Mouse (Mus musculus): Measurements from ENCODE around the gene Ddi2. TPM values are rescaled to one million over a fixed set of nuclear protein-coding genes. Genes with fewer than 3 reads are reported as not detected.

The Ddi2 gene
- polyA plus RNA-seq, 1 experiment from 2014 or later, result 22.5 TPM

DNA sequence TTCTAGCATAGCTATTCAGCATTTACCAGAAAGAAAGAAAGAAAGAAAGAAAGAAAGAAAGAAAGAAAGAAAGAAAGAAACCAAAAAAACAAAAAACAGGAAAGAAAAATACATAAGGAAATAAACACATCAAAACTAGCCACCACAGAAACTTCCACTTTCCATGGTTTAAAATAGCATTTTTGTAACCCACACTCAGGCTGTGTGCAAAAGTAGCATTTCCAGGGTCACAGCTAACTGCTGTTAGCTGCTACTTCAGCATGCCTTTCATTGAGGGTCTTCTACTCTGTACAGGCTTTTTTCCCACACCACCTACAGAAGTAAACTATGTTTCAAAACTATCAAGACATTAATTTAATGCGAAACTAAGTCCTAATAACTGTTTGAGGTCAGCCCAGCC, 3.9 kb downstream of the Ddi2 start:
- no peak overlapping the region for H3K9ac ChIP-seq
- 91% methylated on average over 1 of the region's 1 CpGs for WGBS

GRCm38 (mm10) chr4:141717633-141718032, 5.6 kb downstream of the Ddi2 start:
- Histone ChIP-seq H3K4me2 (no peak overlapping the region), H3K27ac (no peak overlapping the region), H3K4me1 (peaks cover 30% of the 10 kb centered on the region), H3K9me3 (no peaks in the 10 kb centered on the region), H3K9ac (no peak overlapping the region), H3K36me3 (peaks cover 25% of the 10 kb centered on the region; the same call in 1 of the 2 replicates), H3K4me3 (no peak overlapping the region), H3K27me3 (no peaks in the 10 kb centered on the region)
- WGBS, result 81% methylated on average over 4 of the region's 4 CpGs
- no peak for ATAC-seq (ENCODE audit: insufficient number of reproducible peaks, low FRiP score, low TSS enrichment, low read depth)

More for the DNA sequence above, 3.9 kb downstream of the Ddi2 start:
- Histone ChIP-seq H3K9me3 (no peaks in the 10 kb centered on the region), H3K4me1 (peaks cover 29% of the 10 kb centered on the region), H3K27me3 (no peaks in the 10 kb centered on the region), H3K27ac (no peak overlapping the region), H3K4me3 (no peak overlapping the region), H3K36me3 (peaks cover 12% of the 10 kb centered on the region; the same call in 1 of the 2 replicates), H3K4me2 (no peak overlapping the region)
- no peak for ATAC-seq (ENCODE audit: insufficient number of reproducible peaks, low FRiP score, low TSS enrichment, low read depth)

GRCm38 (mm10) chr4:141715027-141715426, 8.2 kb downstream of the Ddi2 start:
- Histone ChIP-seq H3K9me3 (no peaks in the 10 kb centered on the region), H3K4me3 (no peak overlapping the region), H3K36me3 (peaks cover 43% of the 10 kb centered on the region), H3K27me3 (no peaks in the 10 kb centered on the region), H3K27ac (peak overlapping the region; percentile 35; the same call in 1 of the 2 replicates), H3K9ac (no peak overlapping the region), H3K4me2 (no peak overlapping the region), H3K4me1 (peaks cover 23% of the 10 kb centered on the region)
- peak; percentile 24; the same call in 1 of the 2 replicates for ATAC-seq (ENCODE audit: insufficient number of reproducible peaks, low FRiP score, low TSS enrichment, low read depth)
- 55% methylated on average over 2 of the region's 2 CpGs for WGBS

- Histone ChIP-seq H3K36me3 (peaks cover 56% of the 10 kb centered on the region), H3K4me1 (peaks cover 18% of the 10 kb centered on the region), H3K27me3 (no peaks in the 10 kb centered on the region), H3K9ac (no peak overlapping the region), H3K9me3 (no peaks in the 10 kb centered on the region), H3K27ac (no peak overlapping the region), H3K4me2 (no peak overlapping the region), H3K4me3 (no peak overlapping the region)
- WGBS, result 38% methylated on average over 5 of the region's 5 CpGs
- ATAC-seq (ENCODE audit: insufficient number of reproducible peaks, low FRiP score, low TSS enrichment, low read depth), result no peak
Measured at GRCm38 (mm10) chr4:141713598-141714142, 9.5 kb downstream of the Ddi2 start.

DNA sequence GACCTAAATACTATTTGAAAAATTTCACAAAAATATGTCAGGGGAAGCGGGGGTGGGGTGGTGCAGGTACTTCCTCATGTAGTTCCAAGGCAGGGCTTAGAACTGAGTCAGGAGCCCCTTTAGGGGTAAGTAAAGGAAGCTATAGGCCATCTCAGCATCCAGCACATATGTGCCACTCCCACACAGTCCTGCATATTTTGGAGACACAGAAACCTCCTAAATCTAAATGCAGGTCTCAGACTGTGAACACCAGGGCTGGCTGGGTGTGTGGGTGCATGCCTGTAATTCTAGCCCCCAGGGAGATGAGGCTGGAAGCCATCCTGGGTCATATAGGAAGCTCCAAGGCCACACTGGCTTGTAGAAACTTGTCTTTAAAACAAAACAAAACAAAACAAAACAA, 12.0 kb downstream of the Ddi2 start:
- H3K4me2 ChIP-seq, result no peak overlapping the region
- WGBS, result 94% methylated on average over 1 of the region's 1 CpGs
- no peak for ATAC-seq (ENCODE audit: insufficient number of reproducible peaks, low FRiP score, low TSS enrichment, low read depth)
- peaks cover 78% of the 10 kb centered on the region for H3K36me3 ChIP-seq
- no peak overlapping the region for H3K9ac ChIP-seq
- H3K27me3 ChIP-seq, result no peaks in the 10 kb centered on the region
- no peak overlapping the region for H3K4me3 ChIP-seq
- H3K9me3 ChIP-seq, result no peaks in the 10 kb centered on the region
- H3K4me1 ChIP-seq, result peaks cover 18% of the 10 kb centered on the region
- H3K27ac ChIP-seq, result no peak overlapping the region

- Histone ChIP-seq H3K27me3 (no peaks in the 10 kb centered on the region), H3K36me3 (peaks cover 90% of the 10 kb centered on the region), H3K9me3 (no peaks in the 10 kb centered on the region), H3K4me1 (peaks cover 2% of the 10 kb centered on the region; the same call in 1 of the 2 replicates), H3K9ac (no peak overlapping the region), H3K4me3 (no peak overlapping the region), H3K4me2 (no peak overlapping the region), H3K27ac (no peak overlapping the region)
- WGBS, result 93% methylated on average over 2 of the region's 2 CpGs
- no peak for ATAC-seq (ENCODE audit: insufficient number of reproducible peaks, low FRiP score, low TSS enrichment, low read depth)
Measured at GRCm38 (mm10) chr4:141708971-141709370, 14.2 kb downstream of the Ddi2 start.

DNA sequence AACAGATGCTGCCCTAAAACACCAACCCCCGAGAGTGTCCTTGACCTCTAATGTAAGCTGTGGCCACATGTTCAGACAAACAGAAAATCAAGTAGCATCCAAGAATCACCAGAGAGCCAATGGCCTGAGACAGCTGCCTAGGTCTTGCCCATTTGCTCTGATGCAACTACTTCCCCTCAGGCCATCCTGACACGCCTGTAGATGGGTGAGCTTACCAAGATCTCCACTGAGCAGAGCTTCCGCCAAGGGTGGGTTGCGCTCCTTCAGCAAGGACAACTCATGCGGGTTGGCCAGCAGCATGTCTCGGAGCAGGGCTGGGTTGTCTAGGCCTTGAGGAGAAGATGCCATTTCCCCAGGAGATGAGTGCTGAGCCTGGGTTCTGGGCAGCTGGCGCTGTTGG, 15.2 kb downstream of the Ddi2 start:
- Histone ChIP-seq H3K9ac (no peak overlapping the region), H3K4me3 (no peak overlapping the region), H3K4me1 (no peaks in the 10 kb centered on the region), H3K27me3 (no peaks in the 10 kb centered on the region), H3K9me3 (no peaks in the 10 kb centered on the region), H3K4me2 (no peak overlapping the region), H3K27ac (no peak overlapping the region), H3K36me3 (peaks cover 94% of the 10 kb centered on the region)
- no peak for ATAC-seq (ENCODE audit: insufficient number of reproducible peaks, low FRiP score, low TSS enrichment, low read depth)
- WGBS, result 90% methylated on average over 7 of the region's 7 CpGs

DNA sequence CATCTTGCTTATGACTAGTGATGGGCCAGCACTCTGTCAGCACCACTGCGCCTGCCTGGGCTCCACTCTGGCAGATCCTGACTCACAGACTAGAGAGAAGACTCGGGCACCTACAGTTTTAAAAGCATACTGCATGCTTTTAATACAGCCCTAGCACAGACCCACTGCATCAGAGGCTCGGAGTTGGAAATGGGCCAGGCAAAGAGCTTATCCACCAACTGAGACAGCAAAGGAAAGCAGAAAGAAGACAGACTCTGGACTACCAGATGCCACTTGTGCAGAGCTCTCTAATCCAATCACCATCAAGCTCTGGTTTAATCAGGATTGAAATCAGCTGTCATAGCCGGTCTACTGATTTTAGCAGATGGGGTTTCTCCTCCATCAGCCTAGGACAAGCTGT, 17.9 kb downstream of the Ddi2 start:
- Histone ChIP-seq H3K9me3 (no peaks in the 10 kb centered on the region), H3K36me3 (peaks cover 98% of the 10 kb centered on the region), H3K27ac (no peak overlapping the region), H3K4me3 (no peak overlapping the region), H3K9ac (no peak overlapping the region), H3K4me1 (no peaks in the 10 kb centered on the region), H3K4me2 (no peak overlapping the region), H3K27me3 (no peaks in the 10 kb centered on the region)
- no peak for ATAC-seq (ENCODE audit: insufficient number of reproducible peaks, low FRiP score, low TSS enrichment, low read depth)
- 81% methylated on average over 4 of the region's 4 CpGs for whole genome bisulfite sequencing

DNA sequence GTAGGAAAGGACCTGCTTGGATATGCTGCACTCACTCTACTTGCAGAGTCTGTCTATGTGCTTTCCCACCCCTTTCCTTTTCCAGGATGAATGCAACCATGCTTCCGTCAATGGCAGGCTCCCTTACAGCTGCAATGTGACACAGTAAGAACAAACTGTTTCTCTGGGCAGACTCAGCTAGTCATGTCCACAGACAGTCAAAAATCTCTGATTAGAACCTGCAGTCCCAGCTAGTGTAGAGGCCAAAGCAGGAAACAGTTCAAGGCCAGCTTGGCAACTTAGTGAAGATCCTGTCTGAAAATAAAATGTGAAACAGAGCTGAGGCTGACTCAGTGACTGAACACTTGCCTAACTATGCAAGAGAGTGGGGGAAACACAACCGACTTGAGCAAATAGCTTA, 18.6 kb downstream of the Ddi2 start:
- peaks cover 99% of the 10 kb centered on the region for H3K36me3 ChIP-seq
- no peak for ATAC-seq (ENCODE audit: insufficient number of reproducible peaks, low FRiP score, low TSS enrichment, low read depth)
- 88% methylated on average over 2 of the region's 2 CpGs for WGBS

GRCm38 (mm10) chr4:141694719-141695118, 28.5 kb downstream of the Ddi2 start:
- Histone ChIP-seq H3K9me3 (no peaks in the 10 kb centered on the region), H3K4me1 (no peaks in the 10 kb centered on the region), H3K36me3 (peaks cover 96% of the 10 kb centered on the region), H3K27me3 (no peaks in the 10 kb centered on the region), H3K27ac (no peak overlapping the region), H3K4me2 (no peak overlapping the region), H3K4me3 (no peak overlapping the region), H3K9ac (no peak overlapping the region)
- 89% methylated on average over 8 of the region's 8 CpGs for WGBS
- ATAC-seq (ENCODE audit: insufficient number of reproducible peaks, low FRiP score, low TSS enrichment, low read depth), result no peak

More for the DNA sequence above, 18.6 kb downstream of the Ddi2 start:
- no peaks in the 10 kb centered on the region for H3K27me3 ChIP-seq
- no peaks in the 10 kb centered on the region for H3K9me3 ChIP-seq
- H3K4me1 ChIP-seq, result no peaks in the 10 kb centered on the region
- no peak overlapping the region for H3K9ac ChIP-seq
- no peak overlapping the region for H3K4me3 ChIP-seq
- H3K4me2 ChIP-seq, result no peak overlapping the region
- no peak overlapping the region for H3K27ac ChIP-seq

GRCm38 (mm10) chr4:141688505-141688904, 34.7 kb downstream of the Ddi2 start:
- Histone ChIP-seq H3K36me3 (peaks cover 84% of the 10 kb centered on the region), H3K9ac (no peak overlapping the region), H3K4me1 (no peaks in the 10 kb centered on the region), H3K9me3 (no peaks in the 10 kb centered on the region), H3K4me2 (no peak overlapping the region), H3K27ac (no peak overlapping the region), H3K27me3 (no peaks in the 10 kb centered on the region), H3K4me3 (no peak overlapping the region)
- WGBS, result 84% methylated on average over 8 of the region's 8 CpGs
- no peak for ATAC-seq (ENCODE audit: insufficient number of reproducible peaks, low FRiP score, low TSS enrichment, low read depth)

GRCm38 (mm10) chr4:141686525-141686924, 36.7 kb downstream of the Ddi2 start:
- H3K9me3 ChIP-seq, result no peaks in the 10 kb centered on the region
- peaks cover 76% of the 10 kb centered on the region for H3K36me3 ChIP-seq
- no peak for ATAC-seq (ENCODE audit: insufficient number of reproducible peaks, low FRiP score, low TSS enrichment, low read depth)
- H3K27me3 ChIP-seq, result no peaks in the 10 kb centered on the region
- WGBS, result 70% methylated on average over 8 of the region's 8 CpGs
- no peak overlapping the region for H3K4me2 ChIP-seq
- H3K4me1 ChIP-seq, result peaks cover 5% of the 10 kb centered on the region
- H3K4me3 ChIP-seq, result no peak overlapping the region
- H3K27ac ChIP-seq, result no peak overlapping the region
- no peak overlapping the region for H3K9ac ChIP-seq

DNA sequence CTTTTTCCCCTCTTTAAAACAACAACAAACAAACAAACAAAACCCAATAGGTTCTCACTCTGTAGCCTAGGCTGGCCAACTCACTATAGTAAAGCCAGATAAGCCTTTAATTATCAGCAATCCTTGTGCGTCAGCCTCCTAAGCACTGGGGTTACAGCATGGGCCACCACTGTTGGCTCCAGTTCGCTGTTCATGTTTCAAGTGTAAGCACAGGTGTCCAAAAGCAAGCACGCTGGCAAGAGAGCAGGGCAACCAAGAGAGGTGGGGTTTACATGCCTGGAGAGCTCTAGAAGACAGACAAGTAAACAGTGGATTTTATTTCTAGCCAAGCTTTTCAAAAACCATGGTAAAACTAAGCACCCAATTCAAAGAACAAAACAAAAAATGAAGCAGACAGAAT, 37.1 kb downstream of the Ddi2 start:
- Histone ChIP-seq H3K9ac (no peak overlapping the region), H3K27ac (no peak overlapping the region), H3K4me1 (peaks cover 5% of the 10 kb centered on the region), H3K9me3 (no peaks in the 10 kb centered on the region), H3K36me3 (peaks cover 71% of the 10 kb centered on the region), H3K4me3 (no peak overlapping the region), H3K4me2 (no peak overlapping the region), H3K27me3 (no peaks in the 10 kb centered on the region)
- ATAC-seq (ENCODE audit: insufficient number of reproducible peaks, low FRiP score, low TSS enrichment, low read depth), result no peak
- 89% methylated on average over 3 of the region's 3 CpGs for WGBS
